Mouse (Mus musculus) inflammation-experienced regulatory T-cells (primary cell): ENCODE results near the gene Olfr1368. TPM values are rescaled to one million over a fixed set of nuclear protein-coding genes. Genes with fewer than 3 reads are reported as not detected.

Source experiments
- polyA plus RNA-seq, 2 experiments: library from polyadenylated mRNA; unstranded; fragments of 100-300 nt; shearing (Covaris generic); gene quantifications; one replicate each; pipeline ENCODE4 v1.2.1; 2017

Olfr1368 gene
- not detected for polyA plus RNA-seq

GRCm38 (mm10) chr13:21145767-21146166 lies at the start of gene Olfr1368:
Olfr1368 (minus strand) TSS chr13:21145867.

DNA sequence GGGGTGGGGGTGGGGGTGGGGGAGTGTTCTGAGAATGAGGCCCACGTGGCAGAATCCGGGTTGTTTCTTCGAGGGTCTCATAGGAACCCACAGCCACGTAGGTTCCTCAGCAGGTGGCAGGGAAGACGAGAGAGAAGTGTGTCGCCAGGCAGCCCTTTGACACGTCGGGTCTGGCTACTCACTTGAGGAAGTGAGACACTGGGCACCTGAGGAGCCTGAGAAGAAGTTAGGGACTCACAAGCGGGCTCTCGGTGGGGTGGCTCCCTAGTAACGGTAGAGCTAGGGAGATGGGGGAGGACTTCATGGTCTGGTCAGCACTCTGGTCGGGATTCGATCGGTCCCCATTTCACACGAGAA lies 33.7 kb upstream of the Olfr1368 start, which contains the start of gene Trim27:
Gene Trim27 (plus strand): TSS at position 79 of the 357 bp plus-strand sequence.

GRCm38 (mm10) chr13:21129339-21129738 lies 16.3 kb downstream of the Olfr1368 start, which contains the start of gene Olfr263:
Olfr263 (plus strand) TSS chr13:21129639.

GRCm38 (mm10) chr13:21111183-21111582 lies 34.5 kb downstream of the Olfr1368 start, which contains the start of gene Olfr1369-ps1:
Olfr1369-ps1 (plus strand) TSS chr13:21111483.

Other genes with a start within 250 kb of the Olfr1368 start
- not detected for gene Olfr1370, start 70.9 kb downstream of the Olfr1368 start, polyA plus RNA-seq
- 1 to 10 TPM in 1 of 2 experiments, under 1 TPM in 1; 0.06 to 2.0 TPM for gene Olfr1369-ps1, start 34.4 kb downstream of the Olfr1368 start, polyA plus RNA-seq
- gene Olfr263, start 16.2 kb downstream of the Olfr1368 start, polyA plus RNA-seq = under 1 TPM in 1 of 2 experiments, not detected in 1; 0.51 TPM
- 100 to 1,000 TPM; 125 to 158 TPM for gene Trim27, start 33.6 kb upstream of the Olfr1368 start, polyA plus RNA-seq
- gene Gpx5, start 146.9 kb upstream of the Olfr1368 start, polyA plus RNA-seq = 1 to 10 TPM in 1 of 2 experiments, under 1 TPM in 1; 0.22 to 1.7 TPM
- under 1 TPM; 0.23 to 0.77 TPM for gene Gpx6, start 166.3 kb upstream of the Olfr1368 start, polyA plus RNA-seq
- gene Olfr1367, start 201.0 kb upstream of the Olfr1368 start, polyA plus RNA-seq = not detected
- gene Zscan12, start 217.0 kb upstream of the Olfr1368 start, polyA plus RNA-seq = 10 to 100 TPM in 1 of 2 experiments, 1 to 10 TPM in 1; 8.3 to 13.5 TPM